Mouse (Mus musculus) right cerebral cortex, postnatal 10 days (tissue): Measurements from ENCODE around the gene Tle4.
A peak's percentile ranks its signal among the peaks of the same experiment; 100 is the strongest.

ENCODE experiments used
- DNase-seq, 2 experiments: peaks; one replicate each; pipeline ENCODE4 v3.0.0; 2021; ENCODE audit warnings: low spot score in 2 of 2

Gene Tle4

GRCm38 (mm10) chr19:14590154-14590553 lies 7.7 kb downstream of the Tle4 start:
- no peak for DNase-seq

GRCm38 (mm10) chr19:14588221-14589123 lies 9.4 kb downstream of the Tle4 start:
- DNase-seq, result no peak

GRCm38 (mm10) chr19:14586171-14586570 lies 11.7 kb downstream of the Tle4 start:
- no peak for DNase-seq

GRCm38 (mm10) chr19:14585731-14586130 lies 12.1 kb downstream of the Tle4 start:
- DNase-seq, result no peak

GRCm38 (mm10) chr19:14585235-14585634 lies 12.6 kb downstream of the Tle4 start:
- no peak for DNase-seq

- no peak for DNase-seq
Observed at GRCm38 (mm10) chr19:14578698-14579097, 19.2 kb downstream of the Tle4 start.

- no peak for DNase-seq
Observed at GRCm38 (mm10) chr19:14578016-14578415, 19.8 kb downstream of the Tle4 start.

- no peak for DNase-seq
Observed at GRCm38 (mm10) chr19:14576311-14576710, 21.5 kb downstream of the Tle4 start.

- DNase-seq, result no peak
Observed at GRCm38 (mm10) chr19:14568879-14569278, 29.0 kb downstream of the Tle4 start.

GRCm38 (mm10) chr19:14567081-14567480 lies 30.8 kb downstream of the Tle4 start:
- no peak for DNase-seq

GRCm38 (mm10) chr19:14566564-14567021 lies 31.3 kb downstream of the Tle4 start:
- peak; percentile 25 to 34 for DNase-seq

- DNase-seq, result no peak
Observed at GRCm38 (mm10) chr19:14565424-14566069, 32.3 kb downstream of the Tle4 start.

- no peak for DNase-seq
Observed at GRCm38 (mm10) chr19:14563273-14563959, 34.4 kb downstream of the Tle4 start.

- no peak for DNase-seq
Observed at GRCm38 (mm10) chr19:14547871-14548270, 50.0 kb downstream of the Tle4 start.

- no peak for DNase-seq
Observed at GRCm38 (mm10) chr19:14547133-14547842, 50.6 kb downstream of the Tle4 start.

GRCm38 (mm10) chr19:14545485-14545884 lies 52.4 kb downstream of the Tle4 start:
- DNase-seq, result no peak

GRCm38 (mm10) chr19:14543305-14543704 lies 54.5 kb downstream of the Tle4 start:
- DNase-seq, result no peak

GRCm38 (mm10) chr19:14540678-14541077 lies 57.2 kb downstream of the Tle4 start:
- DNase-seq, result no peak

GRCm38 (mm10) chr19:14536676-14537075 lies 61.2 kb downstream of the Tle4 start:
- no peak for DNase-seq

GRCm38 (mm10) chr19:14534447-14534846 lies 63.4 kb downstream of the Tle4 start:
- DNase-seq, result no peak

- DNase-seq, result no peak
Observed at GRCm38 (mm10) chr19:14532861-14533260, 65.0 kb downstream of the Tle4 start.
